Mouse (Mus musculus): ENCODE measurements around the gene Nmt1. TPM values are rescaled to one million over a fixed set of nuclear protein-coding genes. Genes with fewer than 3 reads are reported as not detected.

Nmt1 gene
- total and polyA plus RNA-seq, 2 experiments from 2014 or later, result 39.8 to 71.5 TPM

DNA sequence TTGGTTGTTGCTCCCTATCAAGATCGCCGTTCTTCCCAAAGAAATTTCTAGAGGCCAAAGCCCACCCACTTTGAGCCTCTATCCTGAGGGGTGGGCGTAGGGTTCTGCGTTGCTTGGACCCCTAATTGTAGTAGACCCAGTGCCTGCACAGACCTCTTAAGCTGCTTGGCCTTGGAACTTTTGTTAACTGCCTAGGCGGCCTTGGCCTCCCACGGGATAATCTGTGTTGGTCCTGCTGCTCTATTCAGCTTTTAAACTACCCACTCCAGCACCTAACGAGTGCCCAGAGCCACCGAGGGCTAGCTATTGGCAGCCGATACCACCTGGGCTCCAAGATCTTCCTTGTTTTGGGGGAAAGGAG is 84.5 kb downstream of the Nmt1 start:
- Histone ChIP-seq H3K9ac (replicated peaks; ENCODE audit: low read length) (no peak overlapping the region), H3K9me3 (ENCODE audit: low read length) (no peaks in the 10 kb centered on the region), H3K36me3 (ENCODE audit: insufficient read depth, low read length) (no peaks in the 10 kb centered on the region), H3K27me3 (ENCODE audit: insufficient read depth, low read length) (0 out of 2 replicates have a peak, but pooled peaks cover 8% of the 10 kb centered on the region), H3K27ac (no peak overlapping the region; the same call in 1 of the 2 replicates), H3K4me3 (ENCODE audit: low read length) (peak overlapping the region; percentile 28; the same call in 1 of the 2 replicates), H3K4me1 (ENCODE audit: insufficient read depth, low read length) (peaks cover 5% of the 10 kb centered on the region), H3K4me2 (ENCODE audit: low read depth, low read length) (peak overlapping the region; percentile 52)
- DNase-seq (ENCODE audit: low spot score) (no peak), ATAC-seq (no peak)
- TF ChIP-seq CTCF (IDR thresholded peaks at IDR 0.05; ENCODE audit: low read depth), result no peak
- whole genome bisulfite sequencing, result 15% methylated on average over 9 of the region's 9 CpGs

DNA sequence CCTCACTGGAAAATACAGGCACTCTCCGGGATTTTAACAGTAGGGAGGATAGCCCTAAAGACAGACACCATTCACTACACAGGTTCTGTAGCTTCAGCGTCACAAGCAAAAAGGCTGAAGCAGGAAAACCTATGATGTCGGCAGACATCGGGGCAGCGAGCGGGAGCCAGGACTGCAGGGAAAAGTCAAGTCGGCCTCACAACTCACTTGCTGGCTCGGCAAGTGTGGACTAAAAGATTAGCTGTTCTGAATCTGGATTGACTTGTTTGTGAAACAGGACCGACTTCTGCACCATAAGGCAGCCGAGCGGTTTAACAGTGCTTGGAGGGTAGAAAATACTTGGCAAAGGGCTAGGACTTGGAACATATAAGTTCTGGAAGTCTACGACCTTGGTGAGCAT is 85.0 kb downstream of the Nmt1 start:
- Histone ChIP-seq H3K4me3 (ENCODE audit: low read length) (no peak overlapping the region), H3K9ac (replicated peaks; ENCODE audit: low read length) (no peak overlapping the region), H3K9me3 (ENCODE audit: low read length) (no peaks in the 10 kb centered on the region), H3K36me3 (ENCODE audit: insufficient read depth, low read length) (no peaks in the 10 kb centered on the region), H3K27me3 (ENCODE audit: insufficient read depth, low read length) (0 out of 2 replicates have a peak, but pooled peaks cover 8% of the 10 kb centered on the region), H3K27ac (no peak overlapping the region), H3K4me2 (ENCODE audit: low read depth, low read length) (no peak overlapping the region), H3K4me1 (ENCODE audit: insufficient read depth, low read length) (peaks cover 5% of the 10 kb centered on the region)
- TF ChIP-seq CTCF (IDR thresholded peaks at IDR 0.05; ENCODE audit: low read depth), result no peak
- ATAC-seq, result no peak
- 38% methylated on average over 12 of the region's 12 CpGs for WGBS
- no peak for DNase-seq (ENCODE audit: low spot score)

- H3K36me3 ChIP-seq (ENCODE audit: insufficient read depth, low read length), result no peaks in the 10 kb centered on the region
- H3K4me2 ChIP-seq (ENCODE audit: low read depth, low read length), result no peak overlapping the region
- no peak for ATAC-seq
- TF ChIP-seq CTCF (IDR thresholded peaks at IDR 0.05; ENCODE audit: low read depth), result no peak
- H3K9me3 ChIP-seq (ENCODE audit: low read length), result no peaks in the 10 kb centered on the region
- H3K4me3 ChIP-seq (ENCODE audit: low read length), result no peak overlapping the region
- no peak overlapping the region for H3K27ac ChIP-seq
- DNase-seq (ENCODE audit: low spot score), result no peak
- 76% methylated on average over 4 of the region's 4 CpGs for WGBS
- 0 out of 2 replicates have a peak, but pooled peaks cover 8% of the 10 kb centered on the region for H3K27me3 ChIP-seq (ENCODE audit: insufficient read depth, low read length)
- no peak overlapping the region for H3K9ac ChIP-seq (replicated peaks; ENCODE audit: low read length)
- H3K4me1 ChIP-seq (ENCODE audit: insufficient read depth, low read length), result peaks cover 10% of the 10 kb centered on the region
These were observed 85.8 kb downstream of the Nmt1 start for GRCm38 (mm10) chr11:103113771-103114170.

DNA sequence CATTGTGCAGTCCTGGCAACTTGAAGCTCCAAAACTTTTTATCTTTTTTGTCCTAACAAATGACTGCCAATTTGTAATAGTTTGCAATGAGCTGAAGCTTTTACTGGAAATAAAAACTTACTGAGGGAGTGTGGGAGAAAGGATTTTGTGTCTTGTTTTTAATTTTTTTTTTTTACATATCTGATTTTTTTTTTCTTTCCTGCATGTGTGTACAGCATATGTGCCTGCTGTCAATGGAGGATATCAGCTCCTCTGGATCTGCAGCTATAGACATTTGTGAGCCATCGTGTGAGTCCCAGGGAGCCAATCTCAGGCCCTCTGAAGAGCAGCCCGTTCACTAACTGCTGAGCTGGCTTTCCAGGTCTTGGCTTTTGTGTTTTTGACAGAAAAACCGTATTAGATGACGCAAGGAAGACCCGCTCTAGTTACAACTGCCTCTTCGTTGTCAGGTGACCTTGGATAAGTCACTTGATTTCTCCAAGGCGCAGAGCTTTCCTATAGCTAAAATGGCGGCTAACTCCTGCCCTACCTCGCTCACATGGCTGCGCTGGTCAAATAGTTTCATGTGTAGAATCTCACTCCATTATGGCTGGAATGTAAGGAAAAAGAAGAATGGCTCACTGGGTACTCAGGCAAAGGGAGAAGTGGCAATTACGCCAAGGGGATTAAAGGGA is 86.4 kb downstream of the Nmt1 start:
- WGBS, result 81% methylated on average over 11 of the region's 11 CpGs
- H3K4me3 ChIP-seq (ENCODE audit: low read length), result peak overlapping the region; percentile 49
- no peaks in the 10 kb centered on the region for H3K36me3 ChIP-seq (ENCODE audit: insufficient read depth, low read length)
- TF ChIP-seq CTCF (IDR thresholded peaks at IDR 0.05; ENCODE audit: low read depth), result no peak
- peak overlapping the region; percentile 75 for H3K9ac ChIP-seq (replicated peaks; ENCODE audit: low read length)
- H3K27ac ChIP-seq, result peak overlapping the region; percentile 94
- H3K4me2 ChIP-seq (ENCODE audit: low read depth, low read length), result peak overlapping the region; percentile 65
- DNase-seq (ENCODE audit: low spot score) (no peak), ATAC-seq (no peak)
- H3K9me3 ChIP-seq (ENCODE audit: low read length), result no peaks in the 10 kb centered on the region
- peaks cover 10% of the 10 kb centered on the region for H3K4me1 ChIP-seq (ENCODE audit: insufficient read depth, low read length)
- H3K27me3 ChIP-seq (ENCODE audit: insufficient read depth, low read length), result 0 out of 2 replicates have a peak, but pooled peaks cover 8% of the 10 kb centered on the region

- Histone ChIP-seq H3K4me3 (ENCODE audit: low read length) (peak overlapping the region; percentile 49), H3K9ac (replicated peaks; ENCODE audit: low read length) (peak overlapping the region; percentile 75), H3K36me3 (ENCODE audit: insufficient read depth, low read length) (no peaks in the 10 kb centered on the region), H3K27ac (peak overlapping the region; percentile 94), H3K4me1 (ENCODE audit: insufficient read depth, low read length) (peaks cover 10% of the 10 kb centered on the region), H3K9me3 (ENCODE audit: low read length) (no peaks in the 10 kb centered on the region), H3K27me3 (ENCODE audit: insufficient read depth, low read length) (0 out of 2 replicates have a peak, but pooled peaks cover 8% of the 10 kb centered on the region), H3K4me2 (ENCODE audit: low read depth, low read length) (peak overlapping the region; percentile 65)
- ATAC-seq (peak; percentile 47), DNase-seq (ENCODE audit: low spot score) (peak; percentile 88)
- no peak for TF ChIP-seq CTCF (IDR thresholded peaks at IDR 0.05; ENCODE audit: low read depth)
- under 1% methylated on average over 34 of the region's 34 CpGs for WGBS
These were observed 87.4 kb downstream of the Nmt1 start for GRCm38 (mm10) chr11:103115163-103116007.

GRCm38 (mm10) chr11:103116008-103116818 is 88.2 kb downstream of the Nmt1 start, which contains the start of gene Hexim1:
Gene Hexim1, plus strand, starts transcription at chr11:103116231.
- H3K4me1 ChIP-seq (ENCODE audit: insufficient read depth, low read length), result peaks cover 10% of the 10 kb centered on the region
- ATAC-seq (peak; percentile 97), DNase-seq (ENCODE audit: low spot score) (peak; percentile 100)
- peak within 1 kb of the TSS; percentile 49 for H3K4me3 ChIP-seq (ENCODE audit: low read length)
- H3K4me2 ChIP-seq (ENCODE audit: low read depth, low read length), result peak within 1 kb of the TSS; percentile 91
- TF ChIP-seq CTCF (IDR thresholded peaks at IDR 0.05; ENCODE audit: low read depth), result 0 out of 2 replicates have a peak, but pooled peaks have one; percentile 6
- H3K9me3 ChIP-seq (ENCODE audit: low read length), result no peaks in the 10 kb centered on the region
- under 1% methylated on average over 52 of the region's 53 CpGs for WGBS
- peak within 1 kb of the TSS; percentile 75 for H3K9ac ChIP-seq (replicated peaks; ENCODE audit: low read length)
- H3K27me3 ChIP-seq (ENCODE audit: insufficient read depth, low read length), result 0 out of 2 replicates have a peak, but pooled peaks cover 7% of the 10 kb centered on the region
- no peaks in the 10 kb centered on the region for H3K36me3 ChIP-seq (ENCODE audit: insufficient read depth, low read length)
- peak within 1 kb of the TSS; percentile 94 for H3K27ac ChIP-seq
